Comparison of ENCODE assay signal across 10 mouse cellular contexts in genomic region chr11:72468525-72468924, GRCm38 (mm10). TPM values are rescaled to one million over a fixed set of nuclear protein-coding genes. Genes with fewer than 3 reads are reported as not detected.
DNase-seq lines count a peak whose midpoint lies in the region; ATAC-seq lines count a peak whose summit lies in the region.
"Had no signal": no experiment of that assay in that cellular context is flagged by ENCODE, and none has a peak within 500 bp of the region (broad histone marks: within the 10 kb centered on the region; RNA-seq: fewer than 3 reads in every experiment).

No protein-coding gene starts in this region.

- ATAC-seq in heart, embryonic 11.5 days (replicated peaks; ENCODE audit: insufficient number of reproducible peaks, low FRiP score, low TSS enrichment) = no peak
- no peak for ATAC-seq in lung, embryonic 15.5 days (ENCODE audit: borderline replicate concordance, extremely low read depth, low FRiP score, low TSS enrichment)
- ATAC-seq in liver, embryonic 16.5 days (ENCODE audit: low read depth) = no peak

- H3K4me1 ChIP-seq in heart, embryonic 11.5 days (ENCODE audit: control insufficient read depth, insufficient read depth, low read length) = peaks cover 46% of the 10 kb centered on the region
- H3K4me1 ChIP-seq in lung, embryonic 15.5 days = peaks cover 86% of the 10 kb centered on the region
- H3K4me1 ChIP-seq in hindbrain, embryonic 10.5 days (replicated peaks) = peaks cover 85% of the 10 kb centered on the region
- H3K4me1 ChIP-seq in liver, embryonic 16.5 days (ENCODE audit: control insufficient read depth, low read depth, low read length) = peaks cover 58% of the 10 kb centered on the region

- H3K27ac ChIP-seq in heart, embryonic 11.5 days (ENCODE audit: low read depth, low read length) = peak overlapping the region; percentile 60
- peak overlapping the region; percentile 89 for H3K27ac ChIP-seq in lung, embryonic 15.5 days
- peak overlapping the region; percentile 79 for H3K27ac ChIP-seq in hindbrain, embryonic 10.5 days
- peak overlapping the region; percentile 42 for H3K27ac ChIP-seq in liver, embryonic 16.5 days (ENCODE audit: low read length)

- no peak overlapping the region for H3K4me3 ChIP-seq in heart, embryonic 11.5 days (ENCODE audit: low read depth, low read length)
- H3K4me3 ChIP-seq in lung, embryonic 15.5 days = no peak overlapping the region
- no peak overlapping the region for H3K4me3 ChIP-seq in hindbrain, embryonic 10.5 days
- no peak overlapping the region for H3K4me3 ChIP-seq in liver, embryonic 16.5 days (ENCODE audit: low read depth, low read length)

- H3K9ac ChIP-seq in heart, embryonic 11.5 days (ENCODE audit: low read depth, low read length) = 0 out of 2 replicates have a peak overlapping the region, but pooled peaks have one; percentile 10
- H3K9ac ChIP-seq in lung, embryonic 15.5 days = no peak overlapping the region
- H3K9ac ChIP-seq in liver, embryonic 16.5 days (ENCODE audit: low read depth, low read length) = no peak overlapping the region; the same call in 1 of the 2 replicates

- no peak for DNase-seq in heart, adult 18-20 months
- no peak for DNase-seq in lung, postnatal 25 days (ENCODE audit: low spot score)
- DNase-seq in hindbrain, embryonic 10.5 days (ENCODE audit: low spot score) = no peak
- DNase-seq in embryo, embryonic 10 days (ENCODE audit: low spot score) = no peak
- DNase-seq in cerebellum, adult 8-10 months = no peak
- DNase-seq: thymus, postnatal 25 days had no signal

- H3K27me3 ChIP-seq in heart, embryonic 11.5 days (ENCODE audit: control insufficient read depth, insufficient read depth, low read length) = no peaks in the 10 kb centered on the region
- H3K27me3 ChIP-seq in lung, embryonic 15.5 days = no peaks in the 10 kb centered on the region
- no peaks in the 10 kb centered on the region for H3K27me3 ChIP-seq in hindbrain, embryonic 10.5 days (ENCODE audit: insufficient read depth, poor library complexity, severe bottlenecking)
- no peaks in the 10 kb centered on the region for H3K27me3 ChIP-seq in liver, embryonic 16.5 days (ENCODE audit: control insufficient read depth, insufficient read depth, low read depth, low read length)

- H3K36me3 ChIP-seq in heart, embryonic 11.5 days (ENCODE audit: control insufficient read depth, insufficient read depth, low read length) = no peaks in the 10 kb centered on the region
- H3K36me3 ChIP-seq in lung, embryonic 15.5 days = no peaks in the 10 kb centered on the region
- 0 out of 2 replicates have a peak, but pooled peaks cover 3% of the 10 kb centered on the region for H3K36me3 ChIP-seq in hindbrain, embryonic 10.5 days
- H3K36me3 ChIP-seq in liver, embryonic 16.5 days (ENCODE audit: control insufficient read depth, insufficient read depth) = no peaks in the 10 kb centered on the region

- H3K4me2 ChIP-seq in heart, embryonic 11.5 days = no peak overlapping the region
- H3K4me2 ChIP-seq in lung, embryonic 15.5 days = no peak overlapping the region
- no peak overlapping the region for H3K4me2 ChIP-seq in liver, embryonic 16.5 days (ENCODE audit: low read depth, low read length)

- H3K9me3 ChIP-seq in heart, embryonic 11.5 days (replicated peaks; ENCODE audit: control insufficient read depth, low read length) = no peaks in the 10 kb centered on the region
- H3K9me3 ChIP-seq in lung, embryonic 15.5 days = no peaks in the 10 kb centered on the region
- H3K9me3 ChIP-seq in hindbrain, embryonic 10.5 days = no peaks in the 10 kb centered on the region
- H3K9me3 ChIP-seq in liver, embryonic 16.5 days (replicated peaks; ENCODE audit: control insufficient read depth, low read length) = no peaks in the 10 kb centered on the region

- 76% methylated on average over 5 of the region's 5 CpGs for WGBS in heart, embryonic 11.5 days (ENCODE audit: insufficient replicate concordance)
- WGBS in lung, embryonic 15.5 days = 54% methylated on average over 5 of the region's 5 CpGs
- WGBS in hindbrain, embryonic 10.5 days = 72% methylated on average over 5 of the region's 5 CpGs
- 65% methylated on average over 5 of the region's 5 CpGs for WGBS in liver, embryonic 16.5 days (ENCODE audit: insufficient replicate concordance)

RNA-seq across cellular contexts. Expression of gene Spns2, which starts 21.2 kb away (rescaled TPM):
- polyA plus RNA-seq in heart, embryonic 11.5 days (2014; fragmentation: Nextera tagmentation; extraction: Ambion mirVana) = 4.0 and 4.6 TPM in 2 replicates
- total RNA-seq in heart, adult 18-20 months (2021) = 1 to 10 TPM; 6.3 to 9.0 TPM
- 5.3 and 6.4 TPM in 2 replicates for polyA plus RNA-seq in lung, embryonic 15.5 days (2015; fragmentation: Nextera tagmentation; extraction: Ambion mirVana)
- 4.0 and 5.5 TPM in 2 replicates for polyA plus RNA-seq in hindbrain, embryonic 10.5 days (2016; fragmentation: Nextera tagmentation; extraction: Ambion mirVana)
- 3.7 and 5.7 TPM in 2 replicates for polyA plus RNA-seq in liver, embryonic 16.5 days (2015; fragmentation: Nextera tagmentation; extraction: Ambion mirVana)

RNA-seq across cellular contexts. Expression of gene Mybbp1a, which starts 27.4 kb away (rescaled TPM):
- 93.8 and 101 TPM in 2 replicates for polyA plus RNA-seq in heart, embryonic 11.5 days (2014; fragmentation: Nextera tagmentation; extraction: Ambion mirVana)
- total RNA-seq in heart, adult 18-20 months (2021) = 10 to 100 TPM; 43.1 to 47.5 TPM
- polyA plus RNA-seq in lung, embryonic 15.5 days (2015; fragmentation: Nextera tagmentation; extraction: Ambion mirVana) = 137 and 140 TPM in 2 replicates
- 148 and 215 TPM in 2 replicates for polyA plus RNA-seq in hindbrain, embryonic 10.5 days (2016; fragmentation: Nextera tagmentation; extraction: Ambion mirVana)
- polyA plus RNA-seq in liver, embryonic 16.5 days (2015; fragmentation: Nextera tagmentation; extraction: Ambion mirVana) = 62.3 and 68.2 TPM in 2 replicates

RNA-seq across cellular contexts. Expression of gene Ggt6, which starts 33.2 kb away (rescaled TPM):
- polyA plus RNA-seq in heart, embryonic 11.5 days (2014; fragmentation: Nextera tagmentation; extraction: Ambion mirVana) = not detected in 2 replicates
- total RNA-seq in heart, adult 18-20 months (2021) = not detected
- 0.14 and 0.26 TPM in 2 replicates for polyA plus RNA-seq in lung, embryonic 15.5 days (2015; fragmentation: Nextera tagmentation; extraction: Ambion mirVana)
- polyA plus RNA-seq in hindbrain, embryonic 10.5 days (2016; fragmentation: Nextera tagmentation; extraction: Ambion mirVana) = not detected in 2 replicates
- 0.25 and 0.94 TPM in 2 replicates for polyA plus RNA-seq in liver, embryonic 16.5 days (2015; fragmentation: Nextera tagmentation; extraction: Ambion mirVana)
- total RNA-seq: left cerebral cortex, postnatal 14 days had no signal

RNA-seq across cellular contexts. Expression of gene Smtnl2, which starts 57.0 kb away (rescaled TPM):
- polyA plus RNA-seq in heart, embryonic 11.5 days (2014; fragmentation: Nextera tagmentation; extraction: Ambion mirVana) = 107 and 123 TPM in 2 replicates
- 10 to 100 TPM in 1 of 2 experiments, 1 to 10 TPM in 1; 9.4 to 11.3 TPM for total RNA-seq in heart, adult 18-20 months (2021)
- 156 and 158 TPM in 2 replicates for polyA plus RNA-seq in lung, embryonic 15.5 days (2015; fragmentation: Nextera tagmentation; extraction: Ambion mirVana)
- 10.7 and 22.8 TPM in 2 replicates for polyA plus RNA-seq in hindbrain, embryonic 10.5 days (2016; fragmentation: Nextera tagmentation; extraction: Ambion mirVana)
- polyA plus RNA-seq in liver, embryonic 16.5 days (2015; fragmentation: Nextera tagmentation; extraction: Ambion mirVana) = 3.1 and 4.9 TPM in 2 replicates
